Mouse (Mus musculus) kidney, embryonic 16.5 days (tissue): ENCODE data around the gene Mnt. TPM values are rescaled to one million over a fixed set of nuclear protein-coding genes. Genes with fewer than 3 reads are reported as not detected.

ENCODE experiments used
- ATAC-seq: fragments of 200-750 bp; cut with Nextera tagmentation; 2 replicates; pipeline ENCODE4 v1.8.0; 2017; ENCODE audit warnings: moderate TSS enrichment; ENCODE audit not compliant: low FRiP score, low TSS enrichment
- H3K27ac ChIP-seq: fragments of 300-500 bp; sonication (generic); 2 replicates; pipeline ENCODE4 v1.5.1; 2014; ENCODE audit warnings: low read length
- H3K27me3 ChIP-seq: fragments of 300-500 bp; sonication (generic); 2 replicates; pipeline ENCODE4 v1.6.1; 2014; ENCODE audit warnings: low read length, control low read depth, mixed read lengths; ENCODE audit not compliant: insufficient read depth
- H3K36me3 ChIP-seq: fragments of 300-500 bp; sonication (generic); 2 replicates; pipeline ENCODE4 v1.6.1; 2014; ENCODE audit warnings: low read length, control low read depth, mixed read lengths; ENCODE audit not compliant: insufficient read depth
- H3K4me1 ChIP-seq: fragments of 300-500 bp; sonication (generic); 2 replicates; pipeline ENCODE4 v1.6.1; 2014; ENCODE audit warnings: low read length, control low read depth, mixed read lengths; ENCODE audit not compliant: insufficient read depth
- H3K4me2 ChIP-seq: fragments of 300-500 bp; sonication (generic); replicated peaks from 2 replicates; pipeline ENCODE4 v1.6.1; 2014; ENCODE audit warnings: low read depth, low read length
- H3K4me3 ChIP-seq: fragments of 300-500 bp; sonication (generic); 2 replicates; pipeline ENCODE4 v1.5.1; 2014; ENCODE audit warnings: mild to moderate bottlenecking, low read length
- H3K9ac ChIP-seq: fragments of 300-500 bp; sonication (generic); replicated peaks from 2 replicates; pipeline ENCODE4 v1.6.1; 2014; ENCODE audit warnings: low read length
- H3K9me3 ChIP-seq: fragments of 300-500 bp; sonication (generic); 2 replicates; pipeline ENCODE4 v1.6.1; 2016; ENCODE audit warnings: low read length, control low read depth
- WGBS: fragments of 180-500 bp; shearing (Covaris S2); extraction: QIAGEN DNeasy Blood & Tissue Kit; methylation state at CpG from one replicate; pipeline ENCODE4 v1.1.7; 2014; 5-methylcytosine and 5-hydroxymethylcytosine counted together
- polyA plus RNA-seq: library from polyadenylated mRNA; unstranded; fragments of >200 nt; fragmentation: Nextera tagmentation; extraction: Ambion mirVana; gene quantifications from 2 replicates; pipeline ENCODE4 v1.2.1, GENCODE M21; 2015

Mnt gene
- polyA plus RNA-seq, 1 experiment from 2014 or later = 4.8 TPM

GRCm38 (mm10) chr11:74842656-74843434 lies 12.1 kb downstream of the Mnt start:
- Histone ChIP-seq H3K27ac (no peak overlapping the region), H3K9me3 (peaks cover 3% of the 10 kb centered on the region), H3K4me2 (no peak overlapping the region), H3K9ac (0 out of 2 replicates have a peak overlapping the region, but pooled peaks have one; percentile 10), H3K4me1 (peaks cover 44% of the 10 kb centered on the region), H3K27me3 (no peaks in the 10 kb centered on the region), H3K36me3 (peaks cover 31% of the 10 kb centered on the region), H3K4me3 (no peak overlapping the region)
- WGBS = 88% methylated on average over 21 of the region's 22 CpGs
- ATAC-seq = no peak

DNA sequence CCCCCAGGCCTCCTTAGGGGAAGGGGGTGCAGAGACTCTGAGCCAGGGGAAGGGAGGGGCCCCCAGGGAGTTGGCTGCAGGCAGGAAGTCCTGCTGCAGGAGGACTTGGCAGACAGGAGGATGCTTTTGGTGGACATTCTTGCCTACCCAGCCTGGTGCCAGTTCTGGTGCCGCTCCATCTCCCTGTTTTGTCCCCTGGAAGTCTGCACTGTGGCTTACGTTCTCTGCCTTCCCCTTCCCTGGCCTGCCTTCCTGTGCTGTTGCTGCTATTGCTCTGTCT lies 12.7 kb downstream of the Mnt start:
- Histone ChIP-seq H3K4me1 (peaks cover 49% of the 10 kb centered on the region), H3K9me3 (peaks cover 3% of the 10 kb centered on the region), H3K9ac (no peak overlapping the region), H3K4me2 (no peak overlapping the region), H3K27ac (no peak overlapping the region; the same call in 1 of the 2 replicates), H3K27me3 (no peaks in the 10 kb centered on the region), H3K36me3 (peaks cover 31% of the 10 kb centered on the region), H3K4me3 (no peak overlapping the region)
- no peak for ATAC-seq
- 58% methylated on average over 2 of the region's 2 CpGs for WGBS

GRCm38 (mm10) chr11:74843761-74844160 lies 13.0 kb downstream of the Mnt start:
- Histone ChIP-seq H3K27ac (no peak overlapping the region; the same call in 1 of the 2 replicates), H3K4me3 (no peak overlapping the region), H3K4me1 (peaks cover 53% of the 10 kb centered on the region), H3K36me3 (peaks cover 31% of the 10 kb centered on the region), H3K4me2 (no peak overlapping the region), H3K27me3 (no peaks in the 10 kb centered on the region), H3K9ac (no peak overlapping the region), H3K9me3 (peaks cover 3% of the 10 kb centered on the region)
- no peak for ATAC-seq
- WGBS = 71% methylated on average over 5 of the region's 5 CpGs

DNA sequence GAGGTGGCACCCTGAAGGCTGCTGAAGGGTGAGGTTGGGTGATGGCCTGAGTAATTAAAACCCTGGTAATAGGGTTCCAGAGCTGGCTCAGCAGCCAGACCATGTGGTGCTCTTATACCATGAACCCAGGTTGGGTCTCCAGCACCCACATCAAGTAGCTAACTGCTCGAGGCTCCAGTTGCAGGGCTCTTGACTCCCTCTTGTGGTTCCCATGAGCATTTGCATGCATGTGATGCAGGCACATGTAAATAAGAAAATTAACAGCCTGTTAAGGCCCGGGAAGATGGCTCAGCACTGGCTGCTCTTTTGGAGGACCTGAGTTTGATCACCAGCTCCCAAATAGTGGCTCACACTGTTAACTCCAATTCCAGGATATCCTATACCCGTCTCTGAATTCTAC lies 15.1 kb downstream of the Mnt start:
- H3K4me3 ChIP-seq = no peak overlapping the region
- H3K9ac ChIP-seq = no peak overlapping the region
- H3K36me3 ChIP-seq = peaks cover 31% of the 10 kb centered on the region
- 72% methylated on average over 3 of the region's 3 CpGs for WGBS
- no peak overlapping the region for H3K4me2 ChIP-seq
- H3K27me3 ChIP-seq = no peaks in the 10 kb centered on the region
- peaks cover 3% of the 10 kb centered on the region for H3K9me3 ChIP-seq
- peaks cover 41% of the 10 kb centered on the region for H3K4me1 ChIP-seq
- no peak overlapping the region for H3K27ac ChIP-seq
- no peak for ATAC-seq

- H3K27ac ChIP-seq = peak overlapping the region; percentile 73
- H3K4me3 ChIP-seq = no peak overlapping the region
- H3K9ac ChIP-seq = no peak overlapping the region; the same call in 1 of the 2 replicates
- H3K36me3 ChIP-seq = peaks cover 26% of the 10 kb centered on the region
- WGBS = 3% methylated on average over 13 of the region's 13 CpGs
- peaks cover 36% of the 10 kb centered on the region for H3K4me1 ChIP-seq
- no peak overlapping the region; the same call in 1 of the 2 replicates for H3K4me2 ChIP-seq
- peaks cover 3% of the 10 kb centered on the region for H3K9me3 ChIP-seq
- peak; percentile 82 for ATAC-seq
- no peaks in the 10 kb centered on the region for H3K27me3 ChIP-seq
These were observed 17.3 kb downstream of the Mnt start for GRCm38 (mm10) chr11:74847919-74848521.

DNA sequence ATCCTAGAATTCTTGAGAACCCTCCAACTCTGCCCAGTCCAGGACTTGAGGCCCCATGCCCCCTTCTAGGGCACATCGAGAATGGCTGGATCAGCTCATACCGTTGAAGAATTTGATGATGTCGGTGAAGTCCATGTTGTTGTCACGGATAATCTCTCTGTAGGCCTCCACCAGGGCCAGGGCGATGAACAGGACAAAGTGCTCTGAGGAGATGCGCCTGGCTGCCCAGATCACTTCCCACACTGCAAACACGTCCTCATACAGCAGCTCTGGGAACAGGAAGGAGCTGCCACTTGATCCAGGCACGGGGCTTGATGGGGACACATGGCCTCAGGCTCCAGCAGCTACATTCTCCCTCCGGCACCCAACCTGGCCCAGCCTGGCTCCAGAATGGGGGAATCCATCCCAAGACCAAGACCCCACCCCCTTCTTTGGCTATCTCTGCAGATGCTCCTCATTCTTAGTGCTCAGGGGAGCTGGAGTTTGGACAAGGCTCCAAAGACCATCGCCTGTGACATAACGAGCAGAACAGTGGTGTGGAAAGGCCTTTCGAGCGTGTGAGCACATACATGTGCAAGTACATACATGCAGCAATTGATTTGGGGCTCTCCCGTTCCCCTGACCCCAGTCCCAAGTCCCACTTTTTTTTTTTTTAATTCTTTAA lies 20.4 kb downstream of the Mnt start:
- peak; percentile 55 for ATAC-seq
- 0 out of 2 replicates have a peak overlapping the region, but pooled peaks have one; percentile 22 for H3K9ac ChIP-seq
- H3K27ac ChIP-seq = peak overlapping the region; percentile 69
- H3K27me3 ChIP-seq = no peaks in the 10 kb centered on the region
- no peak overlapping the region for H3K4me2 ChIP-seq
- H3K36me3 ChIP-seq = 0 out of 2 replicates have a peak, but pooled peaks cover 11% of the 10 kb centered on the region
- peaks cover 33% of the 10 kb centered on the region for H3K4me1 ChIP-seq
- WGBS = 65% methylated on average over 14 of the region's 14 CpGs
- no peak overlapping the region for H3K4me3 ChIP-seq
- H3K9me3 ChIP-seq = no peaks in the 10 kb centered on the region

DNA sequence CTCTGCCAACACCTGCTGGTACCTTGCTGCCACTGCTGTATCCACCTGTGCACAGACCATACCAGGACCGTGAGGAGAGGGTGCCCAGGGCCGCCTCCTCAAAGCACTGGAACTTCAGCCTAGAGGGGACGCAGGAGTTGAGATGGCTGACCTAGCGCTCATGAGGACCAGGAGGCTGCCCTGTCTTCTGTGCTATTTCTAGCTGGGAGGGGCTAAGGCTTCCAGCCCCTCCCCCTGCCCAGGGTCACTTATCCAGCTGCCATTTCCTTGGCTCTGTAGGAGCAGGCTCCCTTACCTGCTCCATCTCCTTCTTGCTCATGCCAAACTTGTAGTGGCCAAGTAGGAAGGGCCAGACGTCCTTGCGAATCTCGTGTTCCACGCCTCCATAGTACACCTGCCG lies 27.0 kb downstream of the Mnt start:
- no peak for ATAC-seq
- Histone ChIP-seq H3K9me3 (no peaks in the 10 kb centered on the region), H3K9ac (no peak overlapping the region), H3K36me3 (0 out of 2 replicates have a peak, but pooled peaks cover 11% of the 10 kb centered on the region), H3K4me1 (0 out of 2 replicates have a peak, but pooled peaks cover 2% of the 10 kb centered on the region), H3K4me3 (no peak overlapping the region), H3K27ac (no peak overlapping the region), H3K4me2 (no peak overlapping the region), H3K27me3 (no peaks in the 10 kb centered on the region)
- 74% methylated on average over 9 of the region's 9 CpGs for WGBS

DNA sequence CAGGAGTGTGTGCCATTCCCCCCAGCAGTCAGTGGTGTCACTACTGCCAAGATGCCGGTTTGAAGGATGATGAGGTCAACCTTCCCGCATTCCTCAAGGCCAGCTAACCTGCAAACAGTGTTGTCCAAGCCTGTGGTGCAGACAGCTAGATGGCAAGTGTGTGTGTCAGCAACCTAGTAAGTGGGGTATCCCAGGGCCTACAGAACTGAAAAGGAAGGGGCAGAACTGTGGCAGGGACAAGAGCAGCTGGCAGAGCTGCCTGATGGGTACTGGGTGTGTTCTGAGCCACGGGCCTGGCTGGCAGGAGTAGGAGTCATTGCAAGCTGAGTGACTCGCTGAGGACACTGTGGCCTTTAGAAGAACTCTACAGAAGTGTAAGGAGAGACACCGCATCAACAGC lies 31.4 kb downstream of the Mnt start:
- no peak overlapping the region for H3K4me2 ChIP-seq
- no peaks in the 10 kb centered on the region for H3K9me3 ChIP-seq
- WGBS = 66% methylated on average over 5 of the region's 5 CpGs
- H3K36me3 ChIP-seq = no peaks in the 10 kb centered on the region
- H3K27me3 ChIP-seq = no peaks in the 10 kb centered on the region
- no peak overlapping the region for H3K27ac ChIP-seq
- H3K9ac ChIP-seq = no peak overlapping the region
- H3K4me3 ChIP-seq = no peak overlapping the region
- H3K4me1 ChIP-seq = no peaks in the 10 kb centered on the region
- ATAC-seq = no peak

DNA sequence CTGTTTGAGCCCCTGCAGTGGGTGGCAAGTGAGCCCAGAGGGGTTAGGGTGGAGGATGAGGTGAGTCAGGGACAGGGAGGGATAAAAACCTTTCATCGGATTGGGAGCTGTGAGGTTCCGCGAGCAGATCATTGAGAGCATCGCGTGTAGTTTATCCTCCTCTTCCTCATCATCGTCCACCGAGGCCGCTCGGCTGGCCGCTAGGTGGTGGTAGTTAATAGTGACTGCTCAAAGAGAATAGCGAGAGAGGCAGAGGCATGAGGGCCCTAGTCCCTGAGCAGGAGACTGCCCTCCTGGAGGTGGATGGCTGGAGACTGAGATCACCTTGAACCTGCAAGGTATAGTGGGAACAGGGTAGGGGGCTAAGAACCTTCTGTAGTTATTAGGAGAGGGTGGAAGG lies 32.8 kb downstream of the Mnt start:
- no peaks in the 10 kb centered on the region for H3K9me3 ChIP-seq
- no peak for ATAC-seq
- no peak overlapping the region for H3K27ac ChIP-seq
- H3K4me1 ChIP-seq = no peaks in the 10 kb centered on the region
- H3K36me3 ChIP-seq = 0 out of 2 replicates have a peak, but pooled peaks cover 2% of the 10 kb centered on the region
- no peak overlapping the region for H3K4me2 ChIP-seq
- no peak overlapping the region for H3K9ac ChIP-seq
- no peak overlapping the region for H3K4me3 ChIP-seq
- 18% methylated on average over 11 of the region's 11 CpGs for WGBS
- H3K27me3 ChIP-seq = no peaks in the 10 kb centered on the region
